Mouse (Mus musculus) urinary bladder, postnatal 36 days (tissue): ENCODE results near the gene Slc7a5.

Source experiments
- DNase-seq, 2 experiments: peaks; one replicate each; pipeline ENCODE4 v3.0.0; 2022; ENCODE audit warnings: low spot score in 2 of 2, mixed read lengths in 1 of 2

Gene Slc7a5

DNA sequence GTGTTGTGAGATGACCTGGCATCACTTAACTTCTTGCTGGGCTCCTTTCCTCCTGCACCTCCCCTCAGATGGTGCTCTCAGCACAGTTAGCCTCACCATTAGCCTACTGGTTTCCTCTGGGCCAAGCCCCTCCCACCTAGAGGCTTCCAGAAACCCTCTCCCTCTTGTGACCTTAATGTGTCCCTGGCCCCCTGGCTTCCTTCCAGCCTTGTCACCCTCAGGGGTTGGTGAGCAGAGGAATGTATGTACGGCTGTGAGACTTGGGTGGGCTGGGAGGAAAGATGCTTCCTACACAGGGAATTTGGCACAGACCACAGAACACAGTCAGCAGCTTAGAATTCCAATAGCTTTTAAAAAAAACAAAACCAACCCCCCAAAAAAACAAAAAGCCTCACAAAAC, 26.7 kb downstream of the Slc7a5 start:
- no peak for DNase-seq

DNA sequence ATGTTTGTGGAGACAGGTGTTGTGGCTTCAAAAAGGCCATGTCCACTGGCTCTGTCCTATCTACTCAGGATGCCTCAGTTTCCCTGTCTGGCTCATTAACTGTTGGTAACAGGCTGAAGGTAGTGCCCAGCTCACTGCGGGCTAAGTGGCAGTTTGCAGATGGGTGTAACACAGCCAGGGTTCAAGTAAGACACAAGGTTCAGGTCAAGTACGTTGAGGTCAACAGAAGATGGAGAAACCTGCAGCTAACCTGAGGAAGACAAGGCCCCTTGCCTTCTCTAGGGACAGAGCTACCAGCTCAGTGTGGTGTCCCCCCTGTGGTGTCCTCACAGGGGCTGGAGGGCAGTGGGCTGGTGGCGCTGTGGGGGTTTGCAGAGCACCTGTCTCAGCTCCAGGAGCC, 27.8 kb downstream of the Slc7a5 start:
- DNase-seq, result no peak

DNA sequence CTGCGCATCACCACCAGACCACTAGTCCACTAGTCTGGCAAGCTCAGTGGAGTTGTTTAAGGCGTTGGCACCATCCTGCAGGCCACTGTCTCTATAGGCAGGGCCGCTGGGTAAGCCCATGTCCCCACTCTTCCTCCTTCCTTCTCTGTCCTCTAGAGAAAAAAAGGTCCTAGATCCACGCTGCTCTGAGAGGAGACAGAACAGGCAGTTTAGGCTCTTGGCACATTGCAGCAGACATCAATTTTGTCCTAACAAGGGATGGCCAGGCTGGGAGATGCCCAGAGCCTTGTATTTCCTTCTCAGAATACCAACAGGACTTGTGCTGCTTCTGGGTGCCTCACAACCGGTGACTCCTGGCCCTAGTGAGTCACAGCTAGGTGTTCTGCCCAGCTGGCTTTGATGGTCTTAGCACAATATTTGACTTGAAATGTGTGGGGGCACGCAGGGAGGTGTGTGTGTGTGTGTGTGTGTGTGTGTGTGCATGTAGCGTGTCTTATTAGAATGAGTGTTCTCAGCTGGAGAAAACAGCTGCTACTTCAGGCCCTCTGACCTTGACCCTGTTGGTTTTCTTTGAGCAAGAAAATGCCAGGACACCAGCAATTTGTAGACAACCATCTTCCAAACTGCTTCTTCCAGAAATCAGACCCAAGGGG, 29.5 kb downstream of the Slc7a5 start:
- no peak for DNase-seq

DNA sequence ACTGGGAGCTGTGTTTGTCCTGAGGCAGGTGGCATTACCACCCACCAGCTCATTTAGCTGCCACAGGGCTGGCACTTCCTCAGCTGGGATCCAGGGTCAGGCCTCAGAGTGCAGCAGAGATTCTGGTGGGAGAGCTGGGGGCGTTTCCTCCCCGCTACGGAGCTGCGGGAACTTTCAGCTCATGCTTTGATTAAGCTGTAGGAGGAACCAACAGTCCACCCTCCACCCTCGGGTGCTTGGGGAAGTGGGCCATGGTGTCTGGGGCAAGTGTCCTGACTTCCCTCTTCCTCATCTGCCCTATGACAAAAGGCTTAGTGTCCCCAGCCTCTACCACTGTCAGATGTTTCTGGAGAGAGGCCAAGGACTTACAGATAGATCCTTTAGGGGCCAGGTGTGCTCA, 30.3 kb downstream of the Slc7a5 start:
- DNase-seq, result no peak

DNA sequence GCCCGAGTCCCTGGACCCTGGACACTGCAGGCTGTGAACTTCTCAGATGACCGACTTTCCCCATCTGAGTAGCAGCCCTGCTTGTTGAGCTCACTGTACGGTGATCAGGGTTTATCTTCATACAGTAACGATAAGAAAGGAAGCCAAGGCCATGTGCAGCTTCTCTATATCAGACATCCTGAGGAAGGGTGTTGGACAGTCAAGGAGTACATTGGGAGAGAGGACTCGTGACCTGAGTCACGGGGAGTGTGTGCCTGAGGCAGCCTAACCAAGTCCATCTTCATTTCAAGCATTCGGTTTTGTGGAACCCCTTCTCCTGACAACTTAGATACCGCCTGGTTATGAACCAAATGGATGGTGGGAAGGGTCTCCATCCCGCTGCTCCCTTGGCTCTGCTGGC, 32.0 kb downstream of the Slc7a5 start:
- no peak for DNase-seq

DNA sequence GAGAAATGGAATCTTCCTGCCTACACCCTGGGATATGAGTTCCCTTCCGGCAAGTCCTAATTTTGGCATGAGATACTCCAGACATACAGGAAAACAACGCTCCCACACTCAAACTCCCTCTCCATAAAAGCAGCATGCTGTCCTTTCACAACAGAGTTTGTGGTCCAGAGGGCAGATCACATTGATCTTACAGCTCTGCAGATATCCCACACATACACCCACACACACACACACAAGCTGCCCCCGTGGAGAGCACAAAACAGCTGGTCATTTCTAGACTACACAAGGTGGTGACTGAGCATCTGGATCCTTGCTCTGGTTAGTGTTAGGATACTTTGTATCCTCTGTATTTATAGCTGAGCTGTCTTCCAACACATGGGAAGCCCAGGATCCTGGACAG, 32.4 kb downstream of the Slc7a5 start:
- DNase-seq, result no peak

DNA sequence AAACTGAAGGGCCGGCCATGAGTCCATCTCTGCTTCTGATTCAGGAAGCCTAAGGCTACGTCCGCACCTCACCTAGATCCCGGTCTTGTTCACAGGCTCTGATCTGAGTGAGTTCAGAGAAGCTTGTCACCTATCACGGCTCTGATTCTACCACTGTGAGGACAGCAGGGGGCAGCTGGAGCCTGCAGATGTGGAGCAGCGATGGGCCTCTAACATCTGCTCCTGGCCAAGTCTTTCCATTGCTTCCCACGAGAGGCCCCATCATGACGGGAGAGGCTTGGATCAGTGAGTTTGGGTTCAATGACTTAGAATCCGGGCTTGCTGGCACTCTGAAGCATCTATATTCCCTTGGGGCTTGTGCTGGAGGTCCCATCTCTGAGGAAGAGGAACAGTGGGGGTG, 33.5 kb downstream of the Slc7a5 start:
- peak; percentile 38 to 65 for DNase-seq

DNA sequence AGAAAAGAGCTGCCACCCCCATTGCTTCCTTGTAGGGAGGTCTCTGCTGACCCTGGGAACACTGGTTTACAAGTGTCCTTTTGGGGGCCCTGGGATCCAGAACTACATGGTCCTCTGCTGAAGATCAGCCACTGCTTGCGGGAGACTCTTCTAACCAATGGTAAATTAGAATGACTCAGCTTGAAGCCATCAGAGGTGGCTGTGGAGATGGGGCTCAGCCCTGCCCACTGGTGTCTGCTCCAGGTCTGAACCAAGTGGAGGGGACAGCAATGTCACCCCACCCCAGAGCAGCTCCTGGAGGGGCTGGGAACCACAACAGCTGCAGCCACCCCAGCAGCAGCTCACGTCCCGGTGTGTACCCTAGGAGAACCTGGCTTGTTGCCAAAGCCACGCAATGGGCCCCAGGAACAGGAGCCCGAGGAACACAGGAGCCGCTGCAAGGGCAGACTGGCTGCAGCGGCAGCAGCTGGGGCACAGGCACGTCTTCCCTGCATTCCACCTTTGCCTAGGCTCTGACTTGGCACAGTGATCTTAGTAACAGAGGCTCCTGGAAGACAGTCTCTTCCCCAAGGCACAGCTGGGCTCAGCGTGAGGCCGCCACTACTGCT, 35.6 kb downstream of the Slc7a5 start:
- DNase-seq, result no peak

DNA sequence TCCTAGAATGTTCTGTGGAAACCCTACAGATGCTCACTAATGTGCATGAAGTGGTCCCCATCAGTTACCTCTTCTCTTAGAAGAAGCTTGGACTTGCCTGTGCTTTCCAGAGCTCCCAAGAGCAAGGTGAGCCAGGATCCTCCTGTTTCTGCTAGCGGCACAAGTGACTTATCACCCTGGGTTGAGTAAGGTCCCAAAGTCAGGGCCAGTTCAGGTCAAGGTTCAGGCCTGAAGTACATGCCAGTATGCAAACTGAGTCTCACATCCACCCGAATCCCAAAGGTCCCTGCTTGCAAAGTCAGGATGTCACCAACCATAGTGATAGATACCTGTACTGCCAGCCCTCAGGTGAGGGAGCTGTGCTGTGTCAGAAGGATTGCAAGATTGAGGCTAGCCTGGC, 37.3 kb downstream of the Slc7a5 start:
- DNase-seq, result no peak

DNA sequence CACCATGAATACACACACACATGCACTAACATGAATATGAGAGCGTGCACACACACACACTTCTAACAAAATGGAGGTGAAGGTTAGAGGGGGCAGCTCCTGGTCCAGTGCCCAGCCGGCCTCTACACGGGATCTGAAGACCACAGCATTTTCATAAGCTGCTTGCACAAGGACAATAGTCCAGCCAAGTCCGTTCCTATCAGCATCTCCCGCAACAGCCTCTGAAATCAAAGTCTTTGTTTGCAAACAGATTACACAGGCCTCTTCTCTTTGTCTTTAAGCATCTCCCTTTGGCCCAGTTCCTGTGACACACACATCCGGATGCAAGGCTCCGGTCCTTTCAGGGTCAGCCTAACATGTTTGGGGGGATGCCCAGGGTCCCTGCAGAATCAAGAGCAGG, 38.6 kb downstream of the Slc7a5 start:
- DNase-seq, result no peak

DNA sequence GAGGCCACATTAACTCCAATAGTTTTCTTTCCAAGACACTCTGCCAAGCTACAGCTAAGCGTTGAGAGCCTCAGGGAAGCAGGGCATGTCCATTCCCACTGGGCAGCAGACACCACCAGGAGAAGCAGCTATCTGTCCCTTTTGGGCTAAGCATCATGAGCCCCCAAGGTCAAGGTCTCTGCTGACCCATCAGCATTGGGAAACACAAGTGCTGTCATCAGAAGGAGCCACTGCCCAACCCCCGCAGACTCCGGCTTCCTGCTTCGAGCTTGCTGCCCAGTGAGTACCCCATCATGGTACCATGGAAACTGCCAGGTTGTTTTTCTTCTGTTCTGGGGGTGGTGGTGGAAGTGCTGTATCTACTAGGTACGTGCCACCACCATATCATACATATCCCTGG, 39.3 kb downstream of the Slc7a5 start:
- DNase-seq, result no peak

DNA sequence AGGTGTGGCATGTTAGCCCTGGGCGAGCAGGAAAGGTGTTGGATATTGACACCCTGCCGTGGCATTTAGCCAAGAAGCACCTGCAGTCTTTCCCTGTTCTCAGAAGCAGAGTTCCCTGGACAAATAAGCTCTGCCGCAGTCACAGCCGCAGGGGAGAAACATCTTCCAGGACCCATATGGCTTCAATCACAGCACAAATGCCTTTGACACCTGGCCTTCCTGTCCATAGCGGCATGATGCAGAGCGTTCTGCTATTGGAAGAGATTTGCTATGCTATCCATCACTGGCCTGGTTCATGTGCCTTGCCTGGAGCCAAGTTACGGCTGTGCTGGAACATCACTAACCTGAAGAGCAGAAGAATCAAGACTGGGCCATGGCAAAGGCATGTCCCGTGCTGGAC, 42.1 kb downstream of the Slc7a5 start:
- DNase-seq, result no peak

DNA sequence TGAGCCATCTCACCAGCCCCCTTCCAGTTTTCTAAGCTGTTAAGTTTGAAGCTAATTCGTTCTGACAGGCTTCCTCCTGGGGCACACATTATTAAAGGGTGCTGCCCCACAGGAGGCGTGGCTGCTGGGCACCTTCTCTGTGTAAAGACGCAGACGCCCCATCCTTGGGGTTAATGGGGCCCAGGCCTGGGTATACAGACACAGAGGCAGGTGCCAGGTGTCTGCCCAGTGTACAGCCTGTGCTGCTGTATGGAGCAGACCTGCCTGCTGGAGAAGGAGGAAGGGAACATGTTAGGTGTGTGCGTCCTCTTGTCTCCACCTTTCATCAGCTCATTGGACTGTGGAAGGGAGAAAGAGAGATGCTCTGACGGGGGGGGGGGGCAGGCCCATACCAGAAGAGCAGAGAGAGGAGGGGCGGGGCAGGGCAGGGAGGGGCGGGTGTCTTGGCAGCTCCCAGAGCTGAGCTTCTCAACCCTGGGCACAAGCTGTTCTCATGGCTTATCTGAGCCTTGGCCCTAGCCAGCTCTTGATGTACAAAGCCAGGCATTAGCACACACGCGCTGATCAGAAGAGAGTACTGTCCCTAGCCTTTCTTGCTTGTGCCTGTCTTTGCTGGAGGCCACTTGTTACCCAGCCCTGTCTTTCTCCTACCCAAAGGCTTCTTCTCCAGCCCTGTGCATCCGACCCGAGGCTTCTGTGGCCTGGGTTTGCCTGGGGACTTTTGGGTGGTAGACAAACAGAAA, 45.5 kb downstream of the Slc7a5 start:
- no peak for DNase-seq

DNA sequence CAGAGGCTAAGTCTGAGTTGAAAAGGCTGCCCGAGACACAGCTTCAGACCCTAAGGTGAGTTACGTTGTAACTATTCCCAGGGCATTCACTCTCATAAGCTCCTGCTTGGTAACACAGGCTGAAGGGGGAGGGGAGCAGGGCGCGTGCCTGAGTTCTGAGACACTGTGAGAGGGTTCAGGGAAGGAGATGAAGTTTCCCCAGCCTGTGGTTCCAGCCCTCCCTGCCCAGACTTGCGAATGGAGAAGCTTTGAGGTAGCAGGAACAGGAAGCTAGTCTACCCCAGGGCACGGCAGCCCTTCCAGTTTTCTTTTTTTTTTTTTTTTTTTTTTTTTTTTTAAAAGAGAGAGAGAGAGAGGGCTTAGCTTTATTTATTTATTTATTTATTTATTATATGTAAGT, 46.2 kb downstream of the Slc7a5 start:
- DNase-seq, result no peak

DNA sequence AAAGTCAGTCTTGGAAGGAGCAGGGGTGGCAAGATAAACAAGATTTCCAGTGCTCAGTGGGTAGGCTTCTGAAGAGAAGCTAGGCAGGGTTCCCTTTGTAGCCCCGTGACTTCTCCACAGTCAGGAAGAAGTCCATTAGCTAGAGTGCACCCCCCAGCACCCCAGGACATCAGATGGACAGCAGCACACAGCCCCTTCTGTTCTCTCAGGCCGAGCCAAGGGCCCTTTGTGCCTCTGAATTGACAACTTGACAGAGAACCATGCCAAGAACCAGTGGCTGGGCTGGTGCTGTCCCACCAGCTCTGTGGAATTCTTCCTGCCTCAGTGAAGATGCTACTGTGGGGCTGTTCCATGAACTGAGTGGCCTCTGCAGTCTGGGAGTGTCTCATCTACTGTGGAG, 49.7 kb downstream of the Slc7a5 start:
- DNase-seq, result no peak

DNA sequence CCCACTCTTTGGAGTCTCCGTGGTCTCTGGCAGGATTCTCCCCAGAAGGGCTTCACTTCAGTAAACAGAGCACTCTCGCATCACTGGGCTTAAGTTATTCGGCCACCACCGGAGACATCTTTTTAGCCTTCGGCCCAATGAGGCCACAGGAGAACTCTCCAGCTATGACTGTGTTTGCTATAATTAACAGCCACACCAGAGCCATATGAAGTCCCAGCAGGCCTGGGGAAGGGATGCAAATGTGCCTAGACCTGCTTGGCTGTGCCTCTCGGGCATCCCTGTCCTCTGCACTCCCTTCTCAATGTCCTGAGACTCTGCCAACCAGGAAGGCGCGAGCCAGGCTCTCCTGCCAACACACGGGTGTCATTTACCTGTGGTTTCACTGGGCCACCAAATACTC, 50.2 kb downstream of the Slc7a5 start:
- DNase-seq, result no peak

DNA sequence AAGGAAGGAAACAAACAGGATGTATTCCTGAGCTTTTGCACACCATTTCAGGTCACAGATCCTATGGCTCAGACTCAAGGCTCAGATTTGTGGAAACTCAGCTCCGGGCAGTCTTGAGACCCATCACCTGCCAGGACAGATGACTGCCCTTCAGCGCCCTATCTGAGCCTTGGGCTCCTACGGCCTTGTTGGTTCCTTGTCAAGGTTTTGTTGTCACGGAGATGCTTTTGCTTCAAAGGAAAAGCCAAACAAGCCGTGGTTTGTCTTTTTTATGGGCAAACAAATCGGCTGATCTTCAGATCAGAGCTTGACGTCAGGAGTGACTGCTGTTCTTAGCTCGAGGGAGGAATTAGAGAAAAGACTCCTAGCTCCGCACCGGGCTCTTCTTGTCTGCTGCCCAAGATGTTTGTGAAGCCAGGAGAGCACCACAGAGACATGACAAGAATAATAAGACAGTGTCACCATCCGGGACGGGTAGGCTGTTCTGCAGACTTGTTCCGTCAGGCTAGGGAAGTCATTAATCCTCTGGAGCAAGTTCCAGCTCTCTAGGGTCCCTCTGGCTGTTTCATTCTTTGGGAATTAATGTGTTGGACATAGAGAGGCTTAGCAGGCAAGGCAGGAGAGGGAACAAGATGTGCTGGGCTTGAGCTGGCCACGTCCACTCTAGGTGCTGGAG, 51.3 kb downstream of the Slc7a5 start:
- DNase-seq, result no peak

DNA sequence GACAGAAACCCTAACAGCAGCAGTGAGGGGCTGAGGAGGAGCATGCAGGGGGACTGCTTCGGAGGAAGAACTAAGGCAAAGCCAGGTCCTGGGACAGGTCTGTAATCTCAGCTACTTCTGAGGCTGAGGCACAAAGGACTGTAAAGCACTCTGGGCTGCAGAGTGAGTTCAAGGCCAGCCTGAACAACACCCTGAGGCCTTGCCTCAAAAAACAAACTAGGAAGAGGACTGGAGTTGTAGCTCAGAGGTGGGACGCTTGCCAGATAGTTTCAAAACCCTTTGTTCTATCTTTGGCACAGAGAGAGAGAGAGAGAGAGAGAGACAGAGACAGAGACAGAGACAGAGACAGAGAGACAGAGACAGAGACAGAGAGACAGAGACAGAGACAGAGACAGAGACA, 53.9 kb downstream of the Slc7a5 start:
- no peak for DNase-seq

DNA sequence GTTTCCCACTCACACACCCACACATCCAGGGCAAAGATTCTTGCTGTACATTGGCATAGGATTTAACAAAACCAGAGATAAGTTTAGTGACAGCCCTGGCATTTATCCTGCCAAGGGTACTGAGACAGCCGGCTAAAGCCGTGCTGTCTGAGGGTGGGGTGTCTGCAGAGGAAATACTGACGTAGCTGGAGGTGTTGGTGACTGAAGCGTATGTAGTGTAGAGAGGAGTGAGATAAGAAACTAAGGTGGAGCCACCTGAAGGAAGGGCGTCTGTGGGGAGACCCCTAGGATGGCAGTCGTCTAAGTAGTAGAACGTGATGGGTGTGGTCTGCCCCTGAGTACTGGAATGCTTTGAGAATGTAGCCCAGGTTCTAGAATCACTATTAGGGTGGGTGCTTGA, 55.0 kb downstream of the Slc7a5 start:
- DNase-seq, result no peak

DNA sequence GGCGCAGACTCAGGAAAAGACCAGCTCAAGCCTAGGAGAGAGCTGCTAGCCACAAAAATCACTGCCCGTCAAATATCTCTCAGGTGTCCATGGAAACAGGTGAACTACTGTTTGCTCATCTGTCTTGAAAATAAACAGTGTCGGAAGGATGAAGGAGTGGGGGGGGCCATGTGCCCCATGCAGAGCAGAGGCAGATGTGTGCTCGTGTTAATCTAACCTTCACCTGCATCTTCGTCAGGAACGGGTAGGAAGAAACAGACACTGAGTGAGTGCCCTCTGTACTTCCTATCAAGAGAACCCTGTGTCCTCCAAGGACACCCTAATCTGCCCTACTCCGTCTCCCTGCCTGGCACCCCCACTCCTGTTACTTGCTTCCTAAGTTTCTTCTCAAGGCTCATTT, 55.8 kb downstream of the Slc7a5 start:
- DNase-seq, result no peak

DNA sequence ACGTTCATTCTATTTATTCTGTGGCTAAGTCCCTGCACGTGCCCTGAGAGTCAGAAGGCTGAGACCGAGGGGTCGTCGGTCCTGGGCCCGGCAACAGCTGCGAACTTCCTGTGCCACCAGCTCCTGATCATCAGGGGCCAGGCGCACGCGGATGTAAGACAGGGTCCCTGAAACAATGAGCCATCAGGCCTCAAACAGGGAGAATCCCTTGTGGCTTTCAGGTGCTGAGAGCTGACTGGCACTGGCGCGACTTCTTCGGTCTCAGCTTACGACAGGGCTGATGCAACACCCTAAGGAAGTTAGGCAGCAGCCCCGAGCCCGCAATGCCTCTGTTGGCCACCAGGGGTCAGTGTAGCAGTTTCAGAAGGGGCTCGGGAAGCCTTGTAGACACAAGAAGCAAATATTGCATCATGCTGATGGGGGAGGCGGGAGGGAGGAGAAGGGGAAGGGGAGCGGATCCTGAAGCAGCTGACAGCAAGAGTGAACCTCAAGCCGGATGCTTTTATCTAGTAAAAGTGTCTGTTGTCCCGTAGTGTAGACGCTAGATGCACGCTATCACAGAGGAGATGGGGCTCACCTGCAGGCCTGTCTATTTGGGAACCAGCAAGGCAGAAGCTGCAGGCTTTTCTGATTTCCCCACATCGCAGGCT, 56.5 kb downstream of the Slc7a5 start:
- DNase-seq, result peak; percentile 92 to 96

DNA sequence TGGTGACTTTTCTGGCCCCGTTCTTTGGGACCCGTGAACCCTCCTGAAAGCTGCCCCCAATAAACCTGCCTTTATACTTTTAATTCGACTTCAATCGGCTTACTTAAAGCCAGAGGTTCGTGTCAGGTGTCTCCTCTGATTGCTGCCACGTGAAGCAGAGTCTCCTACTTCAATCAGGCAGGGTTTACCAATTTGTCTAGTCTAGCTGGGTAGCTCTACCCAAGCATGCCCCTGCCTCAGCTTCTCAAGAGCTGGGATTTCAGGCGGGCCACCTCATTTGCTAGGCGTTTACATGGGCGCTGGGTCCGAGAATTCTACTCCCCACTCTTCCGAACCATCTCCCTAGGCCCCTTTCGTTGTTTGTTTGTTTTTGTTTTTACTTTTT, 57.1 kb downstream of the Slc7a5 start:
- no peak for DNase-seq
